Mouse (Mus musculus): Measurements from ENCODE around the gene Sdccag8.
A peak's percentile ranks its signal among the peaks of the same experiment; 100 is the strongest.

The Sdccag8 gene

GRCm38 (mm10) chr1:176982671-176983070 lies 168.2 kb downstream of the Sdccag8 start:
- DNase-seq (ENCODE audit: low spot score in 2 of 2) = no peak

- DNase-seq (ENCODE audit: low spot score in 2 of 2) = no peak
Observed at GRCm38 (mm10) chr1:176985691-176986090, 171.2 kb downstream of the Sdccag8 start.

- DNase-seq (ENCODE audit: low spot score in 2 of 2) = no peak
Observed at GRCm38 (mm10) chr1:176986275-176986674, 171.8 kb downstream of the Sdccag8 start.

- no peak for DNase-seq (ENCODE audit: low spot score in 2 of 2)
Observed at GRCm38 (mm10) chr1:176986990-176987740, 172.7 kb downstream of the Sdccag8 start.

- DNase-seq (ENCODE audit: low spot score in 2 of 2) = no peak
Observed at GRCm38 (mm10) chr1:176991473-176991872, 177.0 kb downstream of the Sdccag8 start.

GRCm38 (mm10) chr1:176992517-176992916 lies 178.1 kb downstream of the Sdccag8 start:
- no peak for DNase-seq (ENCODE audit: low spot score in 2 of 2)

- DNase-seq (ENCODE audit: low spot score in 2 of 2) = no peak
Observed at GRCm38 (mm10) chr1:176993141-176994010, 178.9 kb downstream of the Sdccag8 start.

GRCm38 (mm10) chr1:176994087-176994486 lies 179.6 kb downstream of the Sdccag8 start:
- DNase-seq (ENCODE audit: low spot score in 2 of 2) = no peak

GRCm38 (mm10) chr1:176994707-176995418 lies 180.4 kb downstream of the Sdccag8 start:
- DNase-seq (ENCODE audit: low spot score in 2 of 2) = peak in 1 of 2 experiments; percentile 13

GRCm38 (mm10) chr1:176995419-176995775 lies 180.9 kb downstream of the Sdccag8 start:
- DNase-seq (ENCODE audit: low spot score in 2 of 2) = no peak

- no peak for DNase-seq (ENCODE audit: low spot score in 2 of 2)
Observed at GRCm38 (mm10) chr1:176996166-176996565, 181.7 kb downstream of the Sdccag8 start.

- peak; percentile 49 to 54 for DNase-seq (ENCODE audit: low spot score in 2 of 2)
Observed at GRCm38 (mm10) chr1:176996630-176997201, 182.3 kb downstream of the Sdccag8 start.

GRCm38 (mm10) chr1:176997254-176997653 lies 182.8 kb downstream of the Sdccag8 start:
- no peak for DNase-seq (ENCODE audit: low spot score in 2 of 2)

GRCm38 (mm10) chr1:176997711-176998689 lies 183.5 kb downstream of the Sdccag8 start:
- DNase-seq (ENCODE audit: low spot score in 2 of 2) = peak in 1 of 2 experiments; percentile 17

- peak in 1 of 2 experiments; percentile 44 for DNase-seq (ENCODE audit: low spot score in 2 of 2)
Observed at GRCm38 (mm10) chr1:176999011-176999410, 184.6 kb downstream of the Sdccag8 start.

GRCm38 (mm10) chr1:177002951-177003350 lies 188.5 kb downstream of the Sdccag8 start:
- no peak for DNase-seq (ENCODE audit: low spot score in 2 of 2)

GRCm38 (mm10) chr1:177004041-177004741 lies 189.7 kb downstream of the Sdccag8 start:
- no peak for DNase-seq (ENCODE audit: low spot score in 2 of 2)

- no peak for DNase-seq (ENCODE audit: low spot score in 2 of 2)
Observed at GRCm38 (mm10) chr1:177007405-177007804, 192.9 kb downstream of the Sdccag8 start.

- no peak for DNase-seq (ENCODE audit: low spot score in 2 of 2)
Observed at GRCm38 (mm10) chr1:177008777-177009176, 194.3 kb downstream of the Sdccag8 start.

GRCm38 (mm10) chr1:177010041-177010440 lies 195.6 kb downstream of the Sdccag8 start:
- no peak for DNase-seq (ENCODE audit: low spot score in 2 of 2)

Data from frontal cortex, postnatal 10 days (tissue).